Mouse (Mus musculus) E14TG2a.4 (cell line): Measurements from ENCODE around the gene Mettl18.

Source experiments
- CTCF ChIP-seq: conservative IDR thresholded peaks from 2 replicates; pipeline ENCODE4 v1.5.1; 2014; ENCODE audit warnings: low read length
- NANOG ChIP-seq: IDR thresholded peaks from 2 replicates; pipeline ENCODE4 v1.6.1; 2014; ENCODE audit warnings: borderline replicate concordance, low read length, mixed read lengths

- no peak for TF ChIP-seq NANOG
- peak; percentile 77 for TF ChIP-seq CTCF
These were observed 32.7 kb downstream of the Mettl18 start for GRCm38 (mm10) chr1:164027416-164027815.
